Mouse (Mus musculus): Measurements from ENCODE around the gene Taar7f. TPM values are rescaled to one million over a fixed set of nuclear protein-coding genes. Genes with fewer than 3 reads are reported as not detected.
"Not testable (repeated sequence)": the region's sequence is repeated elsewhere in the genome, so short reads cannot be mapped to it uniquely, and the experiment has no call there.

Gene Taar7f
- total and polyA plus RNA-seq, 2 experiments from 2014 or later: not detected

GRCm38 (mm10) chr10:24080166-24080565, 30.9 kb downstream of the Taar7f start:
- 42% methylated on average over 3 of the region's 3 CpGs for WGBS
- no peak overlapping the region for H3K9ac ChIP-seq (replicated peaks; ENCODE audit: low read length, poor library complexity, severe bottlenecking)
- TF ChIP-seq CTCF (IDR thresholded peaks at IDR 0.05): peak; percentile 69
- H3K9me3 ChIP-seq (ENCODE audit: low read length): no peaks in the 10 kb centered on the region
- DNase-seq (ENCODE audit: low spot score): peak; percentile 51
- no peaks in the 10 kb centered on the region for H3K4me1 ChIP-seq (ENCODE audit: insufficient read depth, low read length)
- no peak overlapping the region for H3K4me2 ChIP-seq (ENCODE audit: low read depth, low read length, poor library complexity, severe bottlenecking)
- no peak overlapping the region for H3K4me3 ChIP-seq (ENCODE audit: low read depth, low read length)
- no peak for ATAC-seq (ENCODE audit: low FRiP score)
- no peaks in the 10 kb centered on the region for H3K36me3 ChIP-seq (ENCODE audit: insufficient read depth, low read length)
- no peak overlapping the region for H3K27ac ChIP-seq (ENCODE audit: low read depth, low read length)
- no peaks in the 10 kb centered on the region for H3K27me3 ChIP-seq (ENCODE audit: insufficient read depth, low read length)

- no peaks in the 10 kb centered on the region for H3K4me1 ChIP-seq (ENCODE audit: insufficient read depth, low read length)
- no peak for TF ChIP-seq CTCF (IDR thresholded peaks at IDR 0.05)
- DNase-seq (ENCODE audit: low spot score) (no peak), ATAC-seq (ENCODE audit: low FRiP score) (no peak)
- H3K4me3 ChIP-seq (ENCODE audit: low read depth, low read length): no peak overlapping the region
- no peaks in the 10 kb centered on the region for H3K9me3 ChIP-seq (ENCODE audit: low read length)
- H3K27ac ChIP-seq (ENCODE audit: low read depth, low read length): no peak overlapping the region
- H3K9ac ChIP-seq (replicated peaks; ENCODE audit: low read length, poor library complexity, severe bottlenecking): no peak overlapping the region
- WGBS: 37% methylated on average over 5 of the region's 5 CpGs
- H3K4me2 ChIP-seq (ENCODE audit: low read depth, low read length, poor library complexity, severe bottlenecking): no peak overlapping the region
- H3K36me3 ChIP-seq (ENCODE audit: insufficient read depth, low read length): no peaks in the 10 kb centered on the region
- H3K27me3 ChIP-seq (ENCODE audit: insufficient read depth, low read length): no peaks in the 10 kb centered on the region
These were observed 36.6 kb downstream of the Taar7f start for GRCm38 (mm10) chr10:24085936-24086335.

- Histone ChIP-seq H3K4me1 (ENCODE audit: insufficient read depth, low read length) (no peaks in the 10 kb centered on the region), H3K9ac (replicated peaks; ENCODE audit: low read length, poor library complexity, severe bottlenecking) (no peak overlapping the region), H3K27ac (ENCODE audit: low read depth, low read length) (no peak overlapping the region), H3K27me3 (ENCODE audit: insufficient read depth, low read length) (no peaks in the 10 kb centered on the region), H3K4me3 (ENCODE audit: low read depth, low read length) (no peak overlapping the region), H3K36me3 (ENCODE audit: insufficient read depth, low read length) (no peaks in the 10 kb centered on the region), H3K9me3 (ENCODE audit: low read length) (no peaks in the 10 kb centered on the region), H3K4me2 (ENCODE audit: low read depth, low read length, poor library complexity, severe bottlenecking) (no peak overlapping the region)
- no peak for TF ChIP-seq CTCF (IDR thresholded peaks at IDR 0.05)
- 76% methylated on average over 5 of the region's 5 CpGs for WGBS
- ATAC-seq (ENCODE audit: low FRiP score) (no peak), DNase-seq (ENCODE audit: low spot score) (no peak)
These were observed 37.2 kb downstream of the Taar7f start for GRCm38 (mm10) chr10:24086555-24086954.

- no peak for TF ChIP-seq CTCF (IDR thresholded peaks at IDR 0.05)
- ATAC-seq (ENCODE audit: low FRiP score) (no peak), DNase-seq (ENCODE audit: low spot score) (no peak)
- Histone ChIP-seq H3K4me1 (ENCODE audit: insufficient read depth, low read length) (no peaks in the 10 kb centered on the region), H3K9me3 (ENCODE audit: low read length) (no peaks in the 10 kb centered on the region), H3K4me2 (ENCODE audit: low read depth, low read length, poor library complexity, severe bottlenecking) (no peak overlapping the region), H3K36me3 (ENCODE audit: insufficient read depth, low read length) (no peaks in the 10 kb centered on the region), H3K9ac (replicated peaks; ENCODE audit: low read length, poor library complexity, severe bottlenecking) (no peak overlapping the region), H3K4me3 (ENCODE audit: low read depth, low read length) (no peak overlapping the region), H3K27me3 (ENCODE audit: insufficient read depth, low read length) (no peaks in the 10 kb centered on the region), H3K27ac (ENCODE audit: low read depth, low read length) (no peak overlapping the region)
- WGBS: 100% methylated on average over 2 of the region's 2 CpGs
These were observed 37.9 kb downstream of the Taar7f start for GRCm38 (mm10) chr10:24087168-24087567.

GRCm38 (mm10) chr10:24092194-24092593, 42.9 kb downstream of the Taar7f start, which contains the start of gene Taar8b:
Taar8b (minus strand) TSS chr10:24092294.
- 70% methylated on average over 2 of the region's 2 CpGs for WGBS
- Histone ChIP-seq H3K4me3 (ENCODE audit: low read depth, low read length) (no peak within 1 kb of the TSS), H3K4me2 (ENCODE audit: low read depth, low read length, poor library complexity, severe bottlenecking) (no peak within 1 kb of the TSS), H3K4me1 (ENCODE audit: insufficient read depth, low read length) (no peaks in the 10 kb centered on the region), H3K27me3 (ENCODE audit: insufficient read depth, low read length) (no peaks in the 10 kb centered on the region), H3K9ac (replicated peaks; ENCODE audit: low read length, poor library complexity, severe bottlenecking) (no peak within 1 kb of the TSS), H3K36me3 (ENCODE audit: insufficient read depth, low read length) (no peaks in the 10 kb centered on the region), H3K27ac (ENCODE audit: low read depth, low read length) (no peak within 1 kb of the TSS), H3K9me3 (ENCODE audit: low read length) (no peaks in the 10 kb centered on the region)
- no peak for ATAC-seq (ENCODE audit: low FRiP score)
- no peak for TF ChIP-seq CTCF (IDR thresholded peaks at IDR 0.05)
- DNase-seq (ENCODE audit: low spot score): no peak

- not testable (repeated sequence) for ATAC-seq (ENCODE audit: low FRiP score); H3K4me2 ChIP-seq (ENCODE audit: low read depth, low read length, poor library complexity, severe bottlenecking); H3K27me3 ChIP-seq (ENCODE audit: insufficient read depth, low read length); H3K9ac ChIP-seq (replicated peaks; ENCODE audit: low read length, poor library complexity, severe bottlenecking); H3K36me3 ChIP-seq (ENCODE audit: insufficient read depth, low read length); H3K4me1 ChIP-seq (ENCODE audit: insufficient read depth, low read length); H3K27ac ChIP-seq (ENCODE audit: low read depth, low read length); H3K9me3 ChIP-seq (ENCODE audit: low read length); DNase-seq (ENCODE audit: low spot score); H3K4me3 ChIP-seq (ENCODE audit: low read depth, low read length)
- WGBS: 74% methylated on average over 2 of the region's 2 CpGs
These were observed 47.7 kb downstream of the Taar7f start for GRCm38 (mm10) chr10:24097010-24097409.

Other genes with a start within 250 kb of the Taar7f start
- not detected in 2 replicates for gene Vnn3, start 198.0 kb upstream of the Taar7f start, total RNA-seq (2014; rRNA removed)
- gene Vnn3, start 198.0 kb upstream of the Taar7f start, polyA plus RNA-seq (2015; fragmentation: Nextera tagmentation; extraction: Ambion mirVana): 0.09 TPM in 1 of 2 replicates, not detected in the other
- 0.28 TPM in 1 of 2 replicates, not detected in the other for gene Vnn1, start 154.8 kb upstream of the Taar7f start, total RNA-seq (2014; rRNA removed)
- 0.67 and 0.83 TPM in 2 replicates for gene Vnn1, start 154.8 kb upstream of the Taar7f start, polyA plus RNA-seq (2015; fragmentation: Nextera tagmentation; extraction: Ambion mirVana)
- not detected in 2 replicates for gene Taar1, start 129.2 kb upstream of the Taar7f start, total RNA-seq (2014; rRNA removed)
- gene Taar1, start 129.2 kb upstream of the Taar7f start, polyA plus RNA-seq (2015; fragmentation: Nextera tagmentation; extraction: Ambion mirVana): not detected in 2 replicates
- not detected in 2 replicates for gene Taar2, start 110.9 kb upstream of the Taar7f start, total RNA-seq (2014; rRNA removed)
- gene Taar2, start 110.9 kb upstream of the Taar7f start, polyA plus RNA-seq (2015; fragmentation: Nextera tagmentation; extraction: Ambion mirVana): not detected in 2 replicates
- not detected in 2 replicates for gene Taar3, start 100.0 kb upstream of the Taar7f start, total RNA-seq (2014; rRNA removed)
- gene Taar3, start 100.0 kb upstream of the Taar7f start, polyA plus RNA-seq (2015; fragmentation: Nextera tagmentation; extraction: Ambion mirVana): not detected in 2 replicates
- gene Taar4, start 89.0 kb upstream of the Taar7f start, total RNA-seq (2014; rRNA removed): not detected in 2 replicates
- 0.15 TPM in 1 of 2 replicates, not detected in the other for gene Taar4, start 89.0 kb upstream of the Taar7f start, polyA plus RNA-seq (2015; fragmentation: Nextera tagmentation; extraction: Ambion mirVana)
- gene Taar5, start 78.8 kb upstream of the Taar7f start, total RNA-seq (2014; rRNA removed): not detected in 2 replicates
- not detected in 2 replicates for gene Taar5, start 78.8 kb upstream of the Taar7f start, polyA plus RNA-seq (2015; fragmentation: Nextera tagmentation; extraction: Ambion mirVana)
- gene Taar6, start 63.9 kb upstream of the Taar7f start, total RNA-seq (2014; rRNA removed): not detected in 2 replicates
- gene Taar6, start 63.9 kb upstream of the Taar7f start, polyA plus RNA-seq (2015; fragmentation: Nextera tagmentation; extraction: Ambion mirVana): not detected in 2 replicates
- not detected in 2 replicates for gene Taar7a, start 56.0 kb upstream of the Taar7f start, total RNA-seq (2014; rRNA removed)
- not detected in 2 replicates for gene Taar7a, start 56.0 kb upstream of the Taar7f start, polyA plus RNA-seq (2015; fragmentation: Nextera tagmentation; extraction: Ambion mirVana)
- not detected in 2 replicates for gene Taar7b, start 49.6 kb upstream of the Taar7f start, total RNA-seq (2014; rRNA removed)
- gene Taar7b, start 49.6 kb upstream of the Taar7f start, polyA plus RNA-seq (2015; fragmentation: Nextera tagmentation; extraction: Ambion mirVana): not detected in 2 replicates
- gene Taar7d, start 22.3 kb upstream of the Taar7f start, total RNA-seq (2014; rRNA removed): not detected in 2 replicates
- not detected in 2 replicates for gene Taar7d, start 22.3 kb upstream of the Taar7f start, polyA plus RNA-seq (2015; fragmentation: Nextera tagmentation; extraction: Ambion mirVana)
- gene Taar7e, start 11.9 kb upstream of the Taar7f start, total RNA-seq (2014; rRNA removed): not detected in 2 replicates
- gene Taar7e, start 11.9 kb upstream of the Taar7f start, polyA plus RNA-seq (2015; fragmentation: Nextera tagmentation; extraction: Ambion mirVana): not detected in 2 replicates
- gene Taar8a, start 27.0 kb downstream of the Taar7f start, total RNA-seq (2014; rRNA removed): not detected in 2 replicates
- gene Taar8a, start 27.0 kb downstream of the Taar7f start, polyA plus RNA-seq (2015; fragmentation: Nextera tagmentation; extraction: Ambion mirVana): not detected in 2 replicates
- not detected in 2 replicates for gene Taar8b, start 42.8 kb downstream of the Taar7f start, total RNA-seq (2014; rRNA removed)
- gene Taar8b, start 42.8 kb downstream of the Taar7f start, polyA plus RNA-seq (2015; fragmentation: Nextera tagmentation; extraction: Ambion mirVana): not detected in 2 replicates
- not detected in 2 replicates for gene Taar8c, start 52.4 kb downstream of the Taar7f start, total RNA-seq (2014; rRNA removed)
- gene Taar8c, start 52.4 kb downstream of the Taar7f start, polyA plus RNA-seq (2015; fragmentation: Nextera tagmentation; extraction: Ambion mirVana): not detected in 2 replicates
- gene Taar9, start 60.0 kb downstream of the Taar7f start, total RNA-seq (2014; rRNA removed): not detected in 2 replicates
- gene Taar9, start 60.0 kb downstream of the Taar7f start, polyA plus RNA-seq (2015; fragmentation: Nextera tagmentation; extraction: Ambion mirVana): not detected in 2 replicates
- 144 and 180 TPM in 2 replicates for gene Stx7, start 99.8 kb downstream of the Taar7f start, total RNA-seq (2014; rRNA removed)
- 349 and 358 TPM in 2 replicates for gene Stx7, start 99.8 kb downstream of the Taar7f start, polyA plus RNA-seq (2015; fragmentation: Nextera tagmentation; extraction: Ambion mirVana)
- 5.1 and 10.8 TPM in 2 replicates for gene Moxd1, start 174.0 kb downstream of the Taar7f start, total RNA-seq (2014; rRNA removed)
- 1.1 and 1.4 TPM in 2 replicates for gene Moxd1, start 174.0 kb downstream of the Taar7f start, polyA plus RNA-seq (2015; fragmentation: Nextera tagmentation; extraction: Ambion mirVana)